Mouse (Mus musculus) right cerebral cortex, postnatal 4 days (tissue): ENCODE measurements around the gene Col26a1.
A peak's percentile ranks its signal among the peaks of the same experiment; 100 is the strongest.

Experiments used
- DNase-seq: peaks from one replicate; pipeline ENCODE4 v3.0.0-alpha.2; 2022

Gene Col26a1

DNA sequence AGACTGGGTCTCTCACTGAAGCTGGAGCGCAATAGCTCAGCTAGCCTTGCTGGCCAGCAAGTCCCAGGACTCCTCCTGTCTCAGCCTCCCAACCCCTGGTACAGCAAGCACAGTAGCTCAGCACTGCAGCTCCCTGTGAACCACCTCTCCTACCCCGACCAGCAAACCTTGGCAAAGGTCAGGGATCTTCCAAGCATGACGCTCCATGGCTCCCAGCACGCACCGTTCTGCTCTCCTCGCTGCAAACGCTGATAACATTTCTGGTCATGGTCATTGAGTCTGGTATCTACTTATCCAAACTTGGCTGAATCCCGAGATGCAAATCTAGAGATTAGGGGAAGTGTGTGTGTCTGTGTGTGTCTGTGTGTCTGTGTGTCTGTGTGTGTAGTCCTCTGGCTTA lies 2.9 kb downstream of the Col26a1 start:
- DNase-seq: no peak

DNA sequence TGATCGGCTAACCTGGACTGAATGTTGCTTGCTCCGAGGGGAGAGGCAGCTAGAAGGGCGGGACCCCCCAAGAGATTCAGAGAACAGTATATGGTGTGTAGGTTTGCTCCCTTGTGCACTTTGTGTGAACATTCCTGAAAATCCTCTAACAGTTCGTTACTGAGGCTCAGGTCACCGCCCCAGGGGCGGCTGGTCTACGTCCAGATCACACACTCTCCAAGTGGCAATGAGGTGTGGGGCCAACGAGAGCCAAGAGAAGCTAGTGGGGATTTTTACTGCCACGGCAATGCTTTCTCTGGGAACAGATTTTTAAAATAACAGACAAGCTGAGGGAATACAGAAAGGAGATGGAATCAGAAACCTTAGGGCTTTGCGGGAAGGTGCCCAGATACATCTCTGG lies 8.7 kb downstream of the Col26a1 start:
- no peak for DNase-seq

DNA sequence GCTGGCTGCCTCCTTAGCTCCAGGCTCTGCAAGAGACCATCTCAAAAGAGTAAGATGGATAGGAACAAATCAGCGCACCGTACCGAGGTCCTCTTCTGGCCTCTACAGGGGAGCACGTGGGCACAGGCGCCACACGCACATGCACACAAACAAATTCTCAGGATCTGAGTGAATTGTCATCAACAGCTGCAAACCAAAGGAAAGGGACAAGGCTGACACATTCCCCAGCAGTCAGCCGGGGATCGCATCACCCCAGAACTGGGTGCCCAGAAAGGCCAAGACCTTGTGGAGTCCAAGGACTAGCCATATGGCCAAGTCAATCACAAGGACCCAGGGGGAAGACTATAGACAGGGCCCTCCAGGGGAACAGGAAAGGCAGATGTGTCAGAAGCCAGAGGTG lies 10.6 kb downstream of the Col26a1 start:
- no peak for DNase-seq

DNA sequence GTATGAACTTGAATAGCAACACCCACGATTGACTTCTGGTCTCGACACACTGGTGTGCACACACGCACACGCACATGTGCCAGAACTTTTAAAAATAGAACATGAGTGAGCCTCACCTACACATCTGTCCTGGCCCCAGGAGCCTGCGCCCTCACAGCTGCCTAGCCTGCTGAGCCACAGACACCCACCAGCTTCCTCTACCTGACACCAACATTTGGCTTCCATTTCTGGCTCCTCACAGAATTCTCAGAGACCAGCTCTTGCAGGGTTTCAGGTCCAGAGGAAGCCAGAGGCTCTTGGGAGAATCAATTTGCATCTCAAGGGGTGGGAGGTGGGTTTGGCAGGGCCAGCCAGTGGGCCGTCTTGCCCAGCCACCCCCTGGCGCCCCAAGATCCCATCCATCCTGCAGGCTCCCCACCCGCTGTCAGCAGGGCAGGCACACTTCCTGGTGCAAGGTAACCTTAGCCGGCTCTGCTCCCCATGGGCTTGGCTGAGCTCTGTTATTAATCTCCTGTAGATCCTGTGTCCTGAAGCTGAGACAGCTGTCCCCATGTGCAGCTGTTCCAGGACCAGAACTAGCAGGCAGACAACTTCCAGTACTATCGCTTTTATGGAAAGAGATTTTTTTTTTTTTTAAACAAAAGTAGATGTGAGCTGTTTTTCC lies 13.4 kb downstream of the Col26a1 start:
- DNase-seq: no peak

DNA sequence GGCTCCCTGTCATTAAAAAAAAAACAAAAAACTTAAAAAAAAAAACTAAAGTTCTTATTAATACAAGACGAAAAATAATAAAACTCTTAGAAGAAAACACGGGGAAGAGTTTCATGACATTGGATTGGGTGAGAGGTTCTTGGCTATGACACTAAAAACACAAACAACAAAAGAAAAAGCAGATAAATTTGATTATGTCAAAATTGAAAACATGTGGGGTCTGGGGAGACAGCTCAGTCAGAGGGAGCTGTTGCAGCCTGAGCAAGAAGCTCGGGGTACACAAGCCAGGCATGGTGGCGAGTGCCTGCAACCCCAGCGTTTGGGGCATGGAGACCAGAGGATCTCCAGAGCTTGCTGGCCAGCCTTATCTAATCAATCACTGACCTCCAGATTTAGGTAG lies 15.3 kb downstream of the Col26a1 start:
- DNase-seq: no peak

DNA sequence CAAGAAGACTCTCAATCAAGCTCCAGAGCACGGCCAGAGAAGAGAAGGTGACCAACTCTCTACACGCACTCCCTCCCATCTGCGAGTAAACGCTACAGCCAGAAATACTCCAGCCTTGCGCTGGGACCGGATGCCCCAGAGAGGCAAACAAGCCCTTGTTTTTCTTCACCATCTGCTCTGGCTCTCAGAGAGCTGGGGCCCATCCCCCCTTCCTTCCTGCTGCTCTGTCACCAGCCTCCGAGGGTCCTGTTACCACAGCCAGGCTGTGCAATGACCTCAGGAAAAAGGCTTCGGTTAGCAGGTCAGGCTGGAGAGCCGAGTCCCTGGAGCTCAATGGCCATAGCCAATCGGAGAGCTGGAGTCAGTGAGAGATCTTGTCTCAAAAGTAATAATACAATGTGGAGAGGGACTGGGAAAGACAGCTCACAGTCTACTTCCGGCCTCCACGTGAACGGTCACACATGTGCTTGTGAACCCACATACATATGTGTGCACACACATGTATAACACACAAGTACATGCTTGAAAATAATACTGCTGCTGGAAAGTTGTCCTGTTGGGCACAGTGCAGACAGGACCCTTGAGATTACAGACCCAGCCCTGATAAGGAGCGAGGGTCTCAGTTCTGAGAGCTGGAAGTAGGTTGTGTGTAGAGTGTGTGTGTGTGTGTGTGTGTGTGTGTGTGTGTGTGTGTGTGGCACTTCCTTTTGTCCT lies 18.9 kb downstream of the Col26a1 start:
- DNase-seq: peak; percentile 47

DNA sequence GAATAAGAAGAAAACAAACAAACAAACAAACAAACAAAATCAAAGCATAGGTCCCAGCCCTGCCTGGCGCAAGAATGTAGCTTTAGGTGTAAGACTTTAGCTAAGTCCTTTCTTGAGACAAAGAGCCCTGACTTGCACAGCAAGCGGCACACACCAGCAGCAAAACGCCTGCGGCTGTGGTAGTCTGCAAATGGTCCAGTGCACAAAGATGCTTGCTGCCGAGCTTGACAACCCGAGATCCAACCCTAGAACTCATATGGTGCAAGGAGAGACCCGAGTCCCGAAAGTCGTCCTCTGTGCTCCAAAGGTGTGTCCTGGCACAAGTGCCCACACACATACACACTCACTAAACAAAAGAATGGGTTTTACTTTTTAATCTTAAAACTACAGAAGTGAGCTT lies 19.7 kb downstream of the Col26a1 start:
- DNase-seq: no peak

DNA sequence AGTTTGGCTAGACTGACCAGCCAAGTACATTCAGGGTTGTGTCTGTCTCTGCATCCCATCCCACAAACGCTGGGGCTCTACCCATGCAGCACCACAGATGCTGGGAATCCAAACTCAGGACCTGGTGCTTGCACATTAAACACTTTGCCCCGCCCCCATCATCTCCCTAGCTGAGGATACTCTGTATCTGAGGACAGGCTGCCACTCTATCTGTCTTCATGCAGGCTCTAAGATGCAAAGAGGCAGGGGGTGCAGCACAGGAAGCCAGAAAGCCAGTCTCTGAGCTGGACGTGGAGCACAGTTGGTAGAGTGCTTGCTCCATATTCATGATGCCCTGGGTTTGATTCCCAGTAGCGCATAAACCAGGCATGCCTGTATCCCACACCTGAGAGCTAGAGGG lies 20.2 kb downstream of the Col26a1 start:
- DNase-seq: no peak

DNA sequence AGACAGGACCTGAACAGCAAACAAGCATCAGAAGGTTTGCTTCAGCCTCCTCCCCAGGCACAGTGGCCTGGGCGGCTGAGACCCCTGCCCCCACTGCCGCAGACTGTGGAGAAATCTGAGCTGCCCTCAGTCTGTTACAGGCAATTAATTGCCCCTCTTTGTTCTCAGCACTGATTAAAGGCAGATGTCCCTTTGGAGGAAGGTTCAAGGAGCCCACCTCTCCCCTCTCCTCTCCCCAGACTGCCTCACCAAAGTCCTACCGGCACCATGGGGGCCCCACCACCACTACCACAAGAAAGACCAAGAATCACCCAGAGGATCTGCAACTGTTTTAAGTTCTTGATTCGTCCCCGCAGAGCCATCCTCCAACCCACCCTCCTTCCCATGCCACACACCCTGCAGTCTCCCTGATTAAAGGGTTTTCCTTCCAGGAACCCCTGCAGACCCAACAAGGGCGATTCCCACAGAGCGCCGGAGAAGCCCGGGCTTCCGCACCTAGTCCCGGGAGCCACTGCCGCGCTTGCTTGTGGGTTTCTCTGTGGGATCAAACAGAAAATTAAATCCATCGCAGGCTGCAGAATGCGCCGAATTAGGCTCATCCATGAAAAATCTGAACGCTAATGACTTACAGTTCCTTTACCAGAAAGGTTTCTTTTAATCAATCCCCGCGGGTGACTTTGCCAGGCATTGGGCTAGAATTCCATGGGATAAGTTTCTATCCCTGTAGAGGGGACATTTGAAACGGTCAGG lies 21.6 kb downstream of the Col26a1 start:
- no peak for DNase-seq

DNA sequence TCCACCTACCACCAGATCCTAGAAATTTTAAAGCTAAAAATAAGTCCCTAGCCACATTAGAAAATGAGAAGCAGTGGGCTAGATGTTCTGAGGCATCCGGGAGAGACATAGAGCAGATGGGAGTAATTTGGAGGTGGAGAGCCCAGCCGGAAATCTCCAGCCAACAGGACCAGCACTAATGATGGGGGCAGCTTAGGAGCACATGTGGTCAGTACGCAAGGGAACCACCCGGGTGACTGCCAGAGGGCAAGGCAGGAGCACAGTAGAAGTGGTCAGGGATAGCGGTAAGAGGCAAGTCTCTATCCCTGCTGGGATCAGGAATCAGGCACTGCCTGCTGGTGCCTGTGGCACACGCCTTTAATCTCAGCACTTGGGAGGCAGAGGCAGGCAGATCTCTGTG lies 32.3 kb downstream of the Col26a1 start:
- DNase-seq: no peak

DNA sequence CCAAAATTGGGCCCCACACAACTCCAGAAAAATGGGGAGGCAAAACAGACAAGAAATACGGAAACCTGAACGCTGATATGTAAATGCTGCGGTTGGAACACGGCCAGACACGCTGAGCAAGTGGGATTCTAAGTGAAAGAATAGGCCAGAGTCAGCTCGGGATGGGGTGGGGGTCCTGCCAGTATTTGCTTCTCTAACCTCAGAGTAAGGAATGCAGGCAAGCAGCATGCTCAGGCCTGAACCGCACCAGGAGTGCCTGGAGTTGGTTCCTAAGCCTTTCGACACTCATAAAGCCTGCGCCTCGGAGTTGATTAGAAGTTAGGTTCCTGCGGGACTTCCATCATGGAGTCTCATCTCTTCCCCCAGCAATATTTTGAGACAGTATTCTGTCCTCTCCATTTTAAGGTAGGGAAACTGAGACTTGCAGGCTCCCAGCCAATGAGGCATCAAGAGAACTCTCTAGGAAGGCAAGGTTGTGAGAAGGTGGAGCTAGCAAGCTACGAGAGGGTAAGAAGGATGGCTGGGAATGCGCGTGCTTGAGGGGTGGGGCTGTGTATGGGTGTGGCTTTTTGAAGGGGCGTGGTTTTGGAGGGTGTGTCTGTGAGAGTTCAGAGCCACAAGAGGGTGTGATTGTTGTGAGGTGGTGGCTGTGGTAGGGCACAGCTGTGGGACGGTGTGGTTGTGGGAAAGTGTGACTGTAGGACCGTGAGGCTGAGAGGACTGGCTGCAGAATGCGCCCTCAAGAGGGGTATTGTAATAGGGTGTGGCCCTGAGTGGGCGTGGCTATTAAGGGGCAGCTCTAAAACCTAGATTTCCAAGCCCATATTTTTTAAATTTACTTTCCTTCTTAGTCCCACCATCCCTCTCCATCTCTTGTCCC lies 36.4 kb downstream of the Col26a1 start:
- no peak for DNase-seq

DNA sequence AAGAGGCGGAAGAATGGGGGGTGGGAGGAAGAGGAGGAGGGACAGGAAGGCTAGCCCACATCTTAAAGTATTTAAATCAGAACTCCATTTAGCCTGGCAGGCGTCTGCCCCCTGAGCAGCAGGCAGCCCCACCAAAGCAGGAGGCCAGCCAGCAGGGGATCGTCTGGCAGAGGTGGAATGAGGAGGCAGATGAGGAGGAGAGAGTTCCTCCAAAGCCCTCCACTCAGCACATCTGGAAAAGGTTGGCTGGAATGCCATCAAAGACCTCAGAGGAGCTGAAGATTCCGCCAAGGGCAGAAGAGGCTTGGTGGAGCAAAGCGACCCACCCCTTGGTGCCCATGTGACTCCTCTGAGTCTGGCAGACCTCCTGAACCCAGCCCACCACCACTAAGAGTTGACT lies 39.1 kb downstream of the Col26a1 start:
- no peak for DNase-seq

DNA sequence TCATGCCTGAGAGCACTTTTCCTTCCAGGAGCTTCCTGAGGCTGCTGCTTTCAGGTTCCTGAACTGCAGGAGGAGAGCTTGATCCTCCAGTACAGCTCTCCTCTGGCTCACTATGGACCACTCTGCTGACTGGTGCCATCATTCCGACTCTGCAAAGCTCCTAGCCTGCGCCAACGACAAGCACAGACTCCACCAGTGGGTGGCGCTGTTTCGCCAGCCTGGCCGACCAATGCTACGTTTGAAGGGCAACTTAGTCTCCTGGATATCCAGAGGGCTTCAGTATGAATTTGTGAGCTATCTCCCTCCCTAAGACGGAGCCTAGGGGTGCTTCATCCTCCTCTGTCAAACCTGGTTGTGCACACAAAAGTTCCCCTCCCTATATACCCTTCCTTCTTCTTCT lies 43.0 kb downstream of the Col26a1 start:
- DNase-seq: peak; percentile 63

DNA sequence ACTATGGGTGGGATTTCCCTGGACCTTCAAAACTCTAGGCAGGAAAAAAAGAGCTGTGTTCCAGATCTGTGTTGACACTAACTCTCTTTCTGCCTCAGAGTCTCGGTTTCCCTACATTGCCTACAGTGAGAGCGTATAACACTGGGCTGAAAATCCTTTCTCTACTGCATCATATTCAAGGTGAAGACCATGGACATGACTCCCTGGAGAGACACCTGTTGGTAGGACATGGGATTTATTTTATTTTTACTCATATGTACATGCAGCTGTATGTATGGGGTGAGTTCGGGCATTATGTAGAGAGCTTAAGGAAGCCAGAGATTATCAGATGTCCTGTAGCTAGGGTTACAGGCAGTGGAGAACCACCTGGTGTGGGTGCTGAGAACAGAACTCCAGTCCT lies 50.0 kb downstream of the Col26a1 start:
- DNase-seq: no peak

DNA sequence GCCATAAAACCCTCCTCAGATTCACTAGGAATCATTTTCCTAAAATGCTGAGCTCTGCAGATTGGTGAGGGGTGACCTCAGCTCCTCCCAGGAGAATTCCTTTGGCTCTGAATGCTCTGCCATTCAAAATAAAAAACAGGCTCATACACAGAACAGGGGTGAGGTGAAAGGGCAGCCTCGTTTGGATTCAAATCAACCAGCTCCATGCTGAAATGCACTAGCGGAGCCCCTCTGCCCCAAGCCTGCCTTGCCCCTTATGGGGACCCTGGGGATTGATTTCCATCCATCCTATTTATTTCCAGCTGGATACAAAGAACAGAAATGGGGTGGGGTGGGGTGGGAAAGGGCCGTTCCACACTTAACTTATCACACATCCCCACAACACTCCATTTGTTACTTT lies 52.9 kb downstream of the Col26a1 start:
- no peak for DNase-seq

DNA sequence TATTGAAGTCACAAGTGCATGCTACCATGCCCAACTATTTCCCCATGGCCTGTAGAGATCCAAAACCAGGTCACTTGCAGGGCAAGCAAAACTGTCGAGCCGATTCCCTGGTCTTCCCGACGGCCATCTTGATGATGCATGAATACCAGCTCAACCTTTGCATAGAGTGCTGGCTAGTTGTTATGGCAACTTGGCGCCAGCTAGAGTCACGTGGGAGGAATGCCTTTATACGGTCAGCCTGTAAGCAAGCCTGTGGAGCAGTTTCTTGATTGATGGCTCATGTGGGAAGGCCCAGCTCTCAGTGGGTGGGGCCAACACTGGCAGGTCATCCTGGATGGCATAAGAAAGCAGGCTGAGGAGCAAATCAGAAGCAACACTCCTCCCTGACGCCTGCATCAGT lies 61.0 kb downstream of the Col26a1 start:
- DNase-seq: no peak

DNA sequence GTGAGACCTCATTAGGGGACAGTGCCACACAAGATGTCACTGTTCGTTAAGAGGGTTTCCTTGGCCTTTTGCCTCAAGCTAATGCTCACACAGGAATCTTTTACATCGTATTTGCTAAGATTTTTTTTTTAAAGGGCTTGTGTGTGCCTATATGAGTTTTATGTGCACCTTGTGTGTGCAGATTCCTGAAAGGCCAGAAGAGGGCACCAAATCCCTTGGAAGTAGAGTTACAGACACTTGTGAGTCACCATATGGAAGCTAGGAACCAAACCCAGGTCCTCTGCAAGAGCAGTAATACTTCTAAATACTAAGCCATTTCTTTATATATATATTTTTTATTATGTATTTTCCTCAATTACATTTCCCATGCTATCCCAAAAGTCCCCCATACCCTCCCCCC lies 62.1 kb downstream of the Col26a1 start:
- DNase-seq: no peak

DNA sequence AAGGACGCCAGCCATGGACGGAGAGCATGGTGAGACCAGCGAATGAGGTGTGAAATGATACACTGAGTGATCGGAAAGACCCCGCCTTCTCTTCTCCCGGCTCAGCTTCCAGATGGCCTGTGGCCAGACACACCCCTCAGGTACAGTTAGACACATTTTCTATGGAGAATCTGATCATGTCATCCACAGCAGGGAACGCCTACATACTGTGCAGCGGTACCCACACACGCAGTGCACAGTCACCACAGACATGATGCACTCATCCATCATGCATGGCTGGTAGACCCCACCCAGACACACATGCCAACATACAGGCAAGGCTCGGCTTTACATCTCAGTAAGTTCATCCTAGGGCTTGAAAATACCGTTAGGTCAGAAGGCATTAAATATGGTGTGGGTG lies 63.3 kb downstream of the Col26a1 start:
- no peak for DNase-seq

DNA sequence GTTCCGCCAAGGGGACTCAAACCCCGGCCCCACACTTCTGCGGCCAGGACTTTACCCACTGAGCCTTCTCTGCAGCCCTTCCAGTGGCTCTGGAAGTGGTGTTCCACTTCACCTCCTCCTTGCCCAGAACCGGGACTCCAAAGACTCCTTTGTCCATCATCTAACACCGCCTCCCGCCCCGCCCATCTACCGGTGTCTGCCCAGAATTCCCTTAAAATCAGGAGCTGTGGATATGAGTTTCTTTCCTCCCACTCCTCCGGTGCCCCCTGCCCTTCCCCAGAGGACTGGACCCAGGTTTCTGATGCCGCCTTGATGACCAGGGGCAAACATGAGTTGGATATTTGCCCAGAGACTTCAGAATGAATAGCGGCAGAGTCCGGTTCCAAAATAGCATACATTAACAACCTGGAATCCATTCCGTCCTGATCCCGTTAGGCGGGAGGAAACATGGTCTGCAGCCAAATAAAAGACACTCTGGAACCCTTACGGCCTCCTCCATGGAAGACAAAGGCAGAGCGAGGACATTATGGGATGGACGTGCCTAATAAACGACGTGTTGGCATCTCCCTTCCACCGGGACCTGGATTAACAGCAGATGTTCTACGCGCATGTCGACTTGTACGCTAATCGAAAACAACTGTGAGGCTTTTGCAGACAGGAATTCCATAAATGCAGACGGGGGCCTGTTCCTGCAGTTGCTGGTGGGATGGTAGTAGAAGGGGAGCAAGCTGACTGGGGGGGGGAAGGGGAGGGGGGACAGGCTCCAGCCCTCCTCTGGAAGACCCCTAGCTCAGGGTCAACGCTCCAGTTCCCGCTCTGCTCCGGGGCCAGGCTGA lies 72.3 kb downstream of the Col26a1 start:
- DNase-seq: no peak

DNA sequence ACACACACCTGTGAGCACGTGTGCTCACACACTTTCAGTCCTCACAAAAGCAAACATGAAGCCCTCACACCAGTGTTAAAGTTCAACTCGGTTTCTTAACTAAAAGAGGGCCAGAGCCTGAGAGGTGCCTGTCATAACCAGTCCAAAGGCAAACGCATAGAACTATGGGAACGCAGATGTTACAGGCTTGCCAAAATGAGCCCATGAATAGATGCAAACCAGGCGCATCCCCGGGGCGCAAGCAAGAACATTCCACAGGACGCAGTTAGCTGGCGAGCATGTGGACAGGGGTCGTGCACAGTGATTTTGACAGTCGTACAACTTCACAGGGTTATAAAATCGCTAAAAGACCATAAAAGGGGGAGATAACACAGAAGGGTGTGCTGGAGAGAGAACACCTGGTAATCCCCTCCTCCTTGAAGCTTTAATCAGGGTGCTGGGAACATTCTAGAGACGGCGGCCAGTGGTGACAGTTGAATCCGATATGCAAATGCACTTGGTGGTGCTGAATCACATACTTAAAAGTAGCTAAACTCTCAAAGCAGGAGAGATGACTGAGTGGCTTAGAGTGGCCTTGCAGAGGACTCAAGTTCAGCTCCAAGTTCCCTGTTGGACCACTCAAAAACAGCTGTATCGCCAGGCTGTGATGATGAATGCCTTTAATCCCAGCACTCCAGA lies 76.5 kb downstream of the Col26a1 start:
- no peak for DNase-seq

DNA sequence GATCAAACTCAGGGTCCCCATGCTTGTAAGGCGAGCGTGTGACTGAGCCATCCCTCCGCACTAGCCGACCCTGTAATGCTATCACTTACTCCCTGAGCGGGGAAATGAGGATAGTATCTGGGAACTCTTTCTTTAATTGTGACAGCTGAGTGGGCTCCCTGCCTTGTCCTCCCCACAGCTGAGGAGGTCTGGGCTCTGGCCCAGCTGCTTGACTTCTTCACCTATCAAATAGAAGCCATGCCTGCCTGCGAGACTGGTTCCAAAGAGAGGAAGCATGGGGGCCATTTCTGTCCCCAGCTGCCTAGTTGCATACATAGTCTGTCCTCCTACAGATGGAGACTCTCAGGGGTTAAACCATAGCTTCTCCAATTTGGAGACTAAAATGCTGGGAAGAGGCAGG lies 78.0 kb downstream of the Col26a1 start:
- DNase-seq: no peak

DNA sequence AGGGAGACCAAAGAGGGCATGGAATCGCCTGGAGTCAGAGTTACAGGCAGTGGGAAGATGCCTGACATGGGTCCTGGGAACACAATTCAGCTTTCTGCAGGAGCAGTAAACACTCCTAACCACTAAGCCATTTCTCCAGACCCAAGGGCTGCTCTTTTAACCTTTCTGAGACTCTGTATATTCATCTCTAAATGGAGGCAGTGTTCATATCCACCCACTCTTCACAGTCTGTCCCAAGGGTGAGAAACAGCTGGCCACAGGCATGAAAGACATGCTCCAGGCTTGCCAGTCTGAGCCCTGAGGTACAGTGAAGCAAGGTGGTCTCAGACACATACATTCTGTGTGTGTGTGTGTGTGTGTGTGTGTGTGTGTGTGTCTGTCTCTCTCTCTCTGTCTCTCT lies 78.8 kb downstream of the Col26a1 start:
- no peak for DNase-seq
